Mouse (Mus musculus) MEL (cell line): ENCODE measurements around the gene Ssr1. TPM values are rescaled to one million over a fixed set of nuclear protein-coding genes. Genes with fewer than 3 reads are reported as not detected.
A peak's percentile ranks its signal among the peaks of the same experiment; 100 is the strongest.

Experiments used
- DNase-seq: peaks from one replicate; pipeline ENCODE4 v3.0.0; 2011; ENCODE audit warnings: low read depth, low spot score
- H3K27ac ChIP-seq: 2 replicates; pipeline ENCODE4 v1.5.1; 2012; ENCODE audit warnings: low read depth, mild to moderate bottlenecking, control low read depth, low read length, moderate library complexity; ENCODE audit not compliant: control insufficient read depth
- H3K27me3 ChIP-seq, 2 experiments: fragments of 150-350 bp in 1 of 2; sonication (generic) in 1 of 2; 2 replicates each; pipeline ENCODE4 v1.6.1; 2012; ENCODE audit warnings: low read length in 2 of 2, mild to moderate bottlenecking in 2 of 2, improper control_type of control experiment in 1 of 2, moderate library complexity in 1 of 2; ENCODE audit not compliant: insufficient read depth in 2 of 2, control insufficient read depth in 1 of 2
- H3K36me3 ChIP-seq, 2 experiments: 2 replicates each; pipeline ENCODE4 v1.6.1; 2012 to 2014; ENCODE audit warnings: low read length in 2 of 2, improper control_type of control experiment in 1 of 2, inconsistent platforms in 1 of 2, mild to moderate bottlenecking in 1 of 2; ENCODE audit not compliant: insufficient read depth in 2 of 2, control insufficient read depth in 1 of 2
- H3K4me1 ChIP-seq, 2 experiments: fragments of 150-350 bp in 1 of 2; sonication (generic) in 1 of 2; 2 replicates each; pipeline ENCODE4 v1.6.1; 2012; ENCODE audit warnings: low read length in 2 of 2, improper control_type of control experiment in 1 of 2, mild to moderate bottlenecking in 1 of 2; ENCODE audit not compliant: insufficient read depth in 2 of 2, control insufficient read depth in 1 of 2
- H3K4me3 ChIP-seq, 2 experiments: fragments of 150-350 bp in 1 of 2; sonication (generic) in 1 of 2; 2 replicates each; pipeline ENCODE4 v1.5.1; 2012; ENCODE audit warnings: low read depth in 2 of 2, low read length in 2 of 2, mild to moderate bottlenecking in 2 of 2, moderate library complexity in 2 of 2, control low read depth in 1 of 2, improper control_type of control experiment in 1 of 2; ENCODE audit not compliant: control insufficient read depth in 1 of 2, insufficient read depth in 1 of 2
- H3K79me2 ChIP-seq: 2 replicates; pipeline ENCODE4 v1.6.1; 2012; ENCODE audit warnings: mild to moderate bottlenecking, low read length, moderate library complexity; ENCODE audit not compliant: control insufficient read depth, poor library complexity, insufficient read depth
- H3K9ac ChIP-seq: 2 replicates; pipeline ENCODE4 v1.6.1; 2012; ENCODE audit warnings: low read depth, mild to moderate bottlenecking, control low read depth, low read length, moderate library complexity; ENCODE audit not compliant: control insufficient read depth, poor library complexity, severe bottlenecking
- H3K9me3 ChIP-seq: fragments of 150-350 bp; sonication (generic); replicated peaks from 2 replicates; pipeline ENCODE4 v1.6.1; 2012; ENCODE audit warnings: mild to moderate bottlenecking, low read length, improper control_type of control experiment, moderate library complexity; ENCODE audit not compliant: insufficient read depth
- BHLHE40 ChIP-seq: IDR thresholded peaks from 2 replicates; pipeline ENCODE4 v1.6.1; 2012; ENCODE audit warnings: low read depth, mild to moderate bottlenecking, inconsistent platforms, low read length, improper control_type of control experiment, borderline replicate concordance
- CTCF ChIP-seq, 3 experiments: IDR thresholded peaks in 2 of 3; conservative IDR thresholded peaks in 1 of 3; 2 replicates each; pipeline ENCODE4 v1.5.1; 2011 to 2012; ENCODE audit warnings: low read length in 3 of 3, low read depth in 2 of 3, mild to moderate bottlenecking in 2 of 3, improper control_type of control experiment in 1 of 3, inconsistent platforms in 1 of 3, mixed read lengths in 1 of 3, moderate library complexity in 1 of 3; ENCODE audit not compliant: control insufficient read depth in 1 of 3, insufficient read depth in 1 of 3, poor library complexity in 1 of 3, severe bottlenecking in 1 of 3
- ETS1 ChIP-seq: IDR thresholded peaks from 2 replicates; pipeline ENCODE4 v1.6.1; 2012; ENCODE audit warnings: low read depth, mild to moderate bottlenecking, inconsistent platforms, low read length, improper control_type of control experiment, moderate library complexity
- GABPA ChIP-seq: IDR thresholded peaks from 2 replicates; pipeline ENCODE4 v1.6.1; 2012; ENCODE audit warnings: low read depth, mild to moderate bottlenecking, inconsistent platforms, low read length, improper control_type of control experiment, moderate library complexity
- GATA1 ChIP-seq: IDR thresholded peaks from 2 replicates; pipeline ENCODE4 v1.6.1; 2011; ENCODE audit warnings: low read depth, low read length, improper control_type of control experiment
- JUND ChIP-seq: IDR thresholded peaks from 2 replicates; pipeline ENCODE4 v1.6.1; 2011; ENCODE audit warnings: low read depth, mild to moderate bottlenecking, improper control_type of control experiment, low read length
- KAT2A ChIP-seq: conservative IDR thresholded peaks from 2 replicates; pipeline ENCODE4 v1.6.1; 2012; ENCODE audit warnings: low read depth, low read length, improper control_type of control experiment, inconsistent platforms
- MAFK ChIP-seq: IDR thresholded peaks from 2 replicates; pipeline ENCODE4 v1.6.1; 2011; ENCODE audit warnings: low read depth, mild to moderate bottlenecking, low read length, improper control_type of control experiment, borderline replicate concordance
- MAX ChIP-seq: IDR thresholded peaks from 2 replicates; pipeline ENCODE4 v1.6.1; 2011; ENCODE audit warnings: low read length, improper control_type of control experiment
- MXI1 ChIP-seq: IDR thresholded peaks from 2 replicates; pipeline ENCODE4 v1.6.1; 2011; ENCODE audit warnings: mild to moderate bottlenecking, low read depth, low read length, improper control_type of control experiment
- MYB ChIP-seq: IDR thresholded peaks from 2 replicates; pipeline ENCODE4 v1.6.1; 2011; ENCODE audit warnings: mild to moderate bottlenecking, low read depth, low read length, improper control_type of control experiment
- MYC ChIP-seq: IDR thresholded peaks from 2 replicates; pipeline ENCODE4 v1.6.1; 2011; ENCODE audit warnings: low read depth, mild to moderate bottlenecking, low read length, improper control_type of control experiment, moderate library complexity
- NELFE ChIP-seq: IDR thresholded peaks from 2 replicates; pipeline ENCODE4 v1.6.1; 2011; ENCODE audit warnings: low read depth, low read length, improper control_type of control experiment
- NRF1 ChIP-seq: IDR thresholded peaks from 2 replicates; pipeline ENCODE4 v1.6.1; 2014; ENCODE audit warnings: low read depth, mild to moderate bottlenecking, inconsistent platforms, low read length, improper control_type of control experiment, moderate library complexity; ENCODE audit not compliant: poor library complexity, insufficient read depth, severe bottlenecking
- POLR2A ChIP-seq, 2 experiments: IDR thresholded peaks; 2 replicates each; pipeline ENCODE4 v1.6.1; 2011 to 2012; ENCODE audit warnings: low read length in 2 of 2, mild to moderate bottlenecking in 2 of 2, control low read depth in 1 of 2, improper control_type of control experiment in 1 of 2, low read depth in 1 of 2, moderate library complexity in 1 of 2; ENCODE audit not compliant: control insufficient read depth in 1 of 2, insufficient read depth in 1 of 2, poor library complexity in 1 of 2
- POLR2AphosphoS2 ChIP-seq: IDR thresholded peaks from 2 replicates; pipeline ENCODE4 v1.6.1; 2011; ENCODE audit warnings: low read length, improper control_type of control experiment
- POLR2AphosphoS5 ChIP-seq: IDR thresholded peaks from 2 replicates; pipeline ENCODE4 v1.6.1; 2012; ENCODE audit warnings: low read depth, borderline replicate concordance, mild to moderate bottlenecking, inconsistent platforms, low read length, moderate library complexity, mixed read lengths
- RAD21 ChIP-seq: IDR thresholded peaks from 2 replicates; pipeline ENCODE4 v1.6.1; 2011; ENCODE audit warnings: mild to moderate bottlenecking, low read depth, low read length, improper control_type of control experiment
- RCOR1 ChIP-seq: IDR thresholded peaks from 2 replicates; pipeline ENCODE4 v1.6.1; 2012; ENCODE audit warnings: low read depth, mild to moderate bottlenecking, inconsistent platforms, low read length, improper control_type of control experiment
- SIN3A ChIP-seq: IDR thresholded peaks from 2 replicates; pipeline ENCODE4 v1.6.1; 2012; ENCODE audit warnings: low read length, improper control_type of control experiment, inconsistent platforms
- SMC3 ChIP-seq: IDR thresholded peaks from 2 replicates; pipeline ENCODE4 v1.6.1; 2011; ENCODE audit warnings: low read depth, low read length, improper control_type of control experiment
- TAL1 ChIP-seq: IDR thresholded peaks from 2 replicates; pipeline ENCODE4 v1.6.1; 2012; ENCODE audit warnings: mild to moderate bottlenecking, inconsistent platforms, low read length, moderate library complexity, mixed read lengths
- UBTF ChIP-seq: IDR thresholded peaks from 2 replicates; pipeline ENCODE4 v1.6.1; 2012; ENCODE audit warnings: low read depth, mild to moderate bottlenecking, inconsistent platforms, low read length, improper control_type of control experiment, moderate library complexity, borderline replicate concordance; ENCODE audit not compliant: insufficient read depth
- USF1 ChIP-seq: IDR thresholded peaks from 2 replicates; pipeline ENCODE4 v1.6.1; 2014; ENCODE audit warnings: low read depth, mild to moderate bottlenecking, inconsistent platforms, low read length, improper control_type of control experiment, moderate library complexity
- ZC3H11A ChIP-seq: IDR thresholded peaks from 2 replicates; pipeline ENCODE4 v1.6.1; 2012; ENCODE audit warnings: low read depth, mild to moderate bottlenecking, inconsistent platforms, low read length, improper control_type of control experiment
- ZMIZ1 ChIP-seq: IDR thresholded peaks from 2 replicates; pipeline ENCODE4 v1.6.1; 2012; ENCODE audit warnings: low read depth, mild to moderate bottlenecking, inconsistent platforms, low read length, improper control_type of control experiment, moderate library complexity
- polyA plus RNA-seq, 2 experiments: library from polyadenylated mRNA; stranded (reverse) in 1 of 2; unstranded in 1 of 2; fragments of >175 nt in 1 of 2; fragments of >200 nt in 1 of 2; gene quantifications; 2 replicates each; pipeline versions ENCODE4 v1.2.1 to v1.2.4; 2012; ENCODE audit warnings: low replicate concordance in 2 of 2, low read depth in 1 of 2; ENCODE audit not compliant: insufficient read length in 2 of 2, insufficient read depth in 1 of 2, missing spikeins in 1 of 2
- total RNA-seq: library from RNA; depleted of rRNA; stranded (reverse); fragments of 300-350 nt; gene quantifications from 2 replicates; pipeline ENCODE4 v1.2.3, GENCODE M21; 2012

Ssr1 gene
- total and polyA plus RNA-seq, 3 experiments = 30.9 to 104 (median 77.2) TPM

- Histone ChIP-seq H3K4me1 (peaks cover 2 to 5% of the 10 kb centered on the region in 2 experiments; a peak in 3 of 4 replicates), H3K27ac (peak overlapping the region; percentile 74)
Measured at GRCm38 (mm10) chr13:37994405-37994749, 360 bp upstream of the Ssr1 start.

GRCm38 (mm10) chr13:37993376-37993703 lies 677 bp downstream of the Ssr1 start:
- Histone ChIP-seq H3K79me2 (peaks cover 35% of the 10 kb centered on the region), H3K4me3 (peak overlapping the region; percentile 91 to 98), H3K9me3 (no peaks in the 10 kb centered on the region), H3K27ac (peak overlapping the region; percentile 49), H3K4me1 (peaks cover 2 to 5% of the 10 kb centered on the region in 2 experiments; a peak in 3 of 4 replicates), H3K27me3 (no peaks in the 10 kb centered on the region), H3K36me3 (peaks cover 19 to 25% of the 10 kb centered on the region in 2 experiments), H3K9ac (peak overlapping the region; percentile 90)
- no peak for DNase-seq
- no peak for TF ChIP-seq JUND
- TF ChIP-seq NRF1 = no peak
- TF ChIP-seq MAFK = no peak
- no peak for TF ChIP-seq TAL1
- no peak for TF ChIP-seq RCOR1
- no peak for TF ChIP-seq ETS1
- no peak for TF ChIP-seq NELFE
- TF ChIP-seq GABPA = no peak
- no peak for TF ChIP-seq ZC3H11A
- TF ChIP-seq POLR2AphosphoS5 = no peak
- no peak for TF ChIP-seq KAT2A
- TF ChIP-seq SIN3A = no peak; the same call in 1 of the 2 replicates
- TF ChIP-seq RAD21 = no peak
- TF ChIP-seq BHLHE40 = no peak
- TF ChIP-seq CTCF (IDR thresholded peaks at IDR 0.05 in 2 of 3, conservative IDR thresholded peaks at IDR 0.05 in 1 of 3; ENCODE audit: control insufficient read depth in 1 of 3, insufficient read depth in 1 of 3, low read depth in 2 of 3, low read length in 3 of 3, poor library complexity in 1 of 3, severe bottlenecking in 1 of 3) = no peak
- TF ChIP-seq MYB = no peak
- TF ChIP-seq MAX = no peak

More at GRCm38 (mm10) chr13:37994405-37994749, 360 bp upstream of the Ssr1 start:
- Histone ChIP-seq H3K4me3 (peak overlapping the region; percentile 42 to 46), H3K79me2 (peaks cover 31% of the 10 kb centered on the region), H3K9ac (peak overlapping the region; percentile 71), H3K36me3 (peaks cover 18 to 19% of the 10 kb centered on the region in 2 experiments), H3K27me3 (no peaks in the 10 kb centered on the region), H3K9me3 (no peaks in the 10 kb centered on the region)
- TF ChIP-seq MXI1 (no peak), UBTF (no peak), SIN3A (0 out of 2 replicates have a peak, but pooled peaks have one; percentile 59), GATA1 (no peak), POLR2A (IDR thresholded peaks at IDR 0.05; ENCODE audit: control insufficient read depth in 1 of 2, insufficient read depth in 1 of 2, low read depth in 1 of 2, low read length in 2 of 2, poor library complexity in 1 of 2) (no peak; a peak in 1 of 4 replicates), MAFK (no peak), SMC3 (no peak), JUND (no peak), ZC3H11A (no peak), MYB (0 out of 2 replicates have a peak, but pooled peaks have one; percentile 36), MYC (0 out of 2 replicates have a peak, but pooled peaks have one; percentile 16), POLR2AphosphoS2 (0 out of 2 replicates have a peak, but pooled peaks have one; percentile 82), TAL1 (no peak), USF1 (no peak), ZMIZ1 (peak; percentile 81; the same call in 1 of the 2 replicates)
- DNase-seq = no peak
